Comparison of ENCODE assay signal across 14 mouse cellular contexts in genomic region chr1:159413374-159413773, GRCm38 (mm10).
DNase-seq lines count a peak whose midpoint lies in the region; ATAC-seq lines count a peak whose summit lies in the region.
"Had no signal": no experiment of that assay in that cellular context is flagged by ENCODE, and none has a peak within 500 bp of the region (broad histone marks: within the 10 kb centered on the region; RNA-seq: fewer than 3 reads in every experiment).

No protein-coding gene starts in this region.

- WGBS in midbrain, embryonic 11.5 days, result 49% methylated on average over 5 of the region's 5 CpGs
- 74% methylated on average over 5 of the region's 5 CpGs for WGBS in midbrain, embryonic 10.5 days

- H3K9ac ChIP-seq in midbrain, embryonic 11.5 days (ENCODE audit: low read length), result no peak overlapping the region

- H3K36me3 ChIP-seq in midbrain, embryonic 11.5 days (ENCODE audit: control insufficient read depth, insufficient read depth, low read length), result no peaks in the 10 kb centered on the region
- no peaks in the 10 kb centered on the region for H3K36me3 ChIP-seq in midbrain, embryonic 10.5 days

- no peaks in the 10 kb centered on the region for H3K27me3 ChIP-seq in midbrain, embryonic 11.5 days (ENCODE audit: control insufficient read depth, insufficient read depth, low read length)
- no peaks in the 10 kb centered on the region for H3K27me3 ChIP-seq in midbrain, embryonic 10.5 days (ENCODE audit: low read depth, poor library complexity, severe bottlenecking)
- H3K27me3 ChIP-seq: megakaryocyte, embryonic 14.5 days had no signal

- ATAC-seq in midbrain, embryonic 11.5 days (ENCODE audit: low FRiP score), result peak; percentile 84
- ATAC-seq: CD4-positive, CD25-positive, alpha-beta regulatory T cell, adult 4 months had no signal

- intact Hi-C loops in heart, postnatal 14 days (cut with DNase I), result no loop called here

- peak; percentile 77 for DNase-seq in midbrain, embryonic 11.5 days (ENCODE audit: low spot score, missing footprints)
- no peak for DNase-seq in midbrain, embryonic 10.5 days (ENCODE audit: low spot score)
- peak; percentile 40 to 44 for DNase-seq in frontal cortex, postnatal 36 days (ENCODE audit: low spot score in 2 of 2)
- DNase-seq in layer of hippocampus, postnatal 14 days (ENCODE audit: low spot score in 2 of 2), result peak; percentile 40 to 62
- DNase-seq in right cerebral cortex, postnatal 10 days (ENCODE audit: low spot score in 2 of 2), result peak; percentile 59 to 72
- no peak for DNase-seq in heart, postnatal 14 days
- DNase-seq in testis, postnatal 10 days (ENCODE audit: low spot score), result no peak
- DNase-seq in lung, postnatal 25 days (ENCODE audit: low spot score), result no peak
- DNase-seq: gastrocnemius, postnatal 10 days; kidney, postnatal 10 days; liver; retina, postnatal 1 day had no signal

- H3K4me3 ChIP-seq in midbrain, embryonic 11.5 days (ENCODE audit: low read depth, low read length), result no peak overlapping the region
- H3K4me3 ChIP-seq in midbrain, embryonic 10.5 days, result no peak overlapping the region
- H3K4me3 ChIP-seq: megakaryocyte, embryonic 14.5 days had no signal

- H3K9me3 ChIP-seq in midbrain, embryonic 11.5 days (ENCODE audit: control insufficient read depth, low read length), result no peaks in the 10 kb centered on the region
- no peaks in the 10 kb centered on the region for H3K9me3 ChIP-seq in midbrain, embryonic 10.5 days (replicated peaks)

- peak overlapping the region; percentile 15; the same call in 1 of the 2 replicates for H3K27ac ChIP-seq in midbrain, embryonic 11.5 days (ENCODE audit: low read depth, low read length)
- H3K27ac ChIP-seq in midbrain, embryonic 10.5 days (replicated peaks), result no peak overlapping the region

- no peak overlapping the region for H3K4me2 ChIP-seq in midbrain, embryonic 11.5 days

- no peaks in the 10 kb centered on the region; the same call in none of the 2 replicates for H3K4me1 ChIP-seq in midbrain, embryonic 11.5 days (ENCODE audit: control insufficient read depth, insufficient read depth, low read length)
- H3K4me1 ChIP-seq in midbrain, embryonic 10.5 days, result peaks cover 8% of the 10 kb centered on the region
- H3K4me1 ChIP-seq: megakaryocyte, embryonic 14.5 days had no signal

Comparison
In these comparisons a context has a peak if more than half of its experiments do, and no peak if none do; other contexts are left out.
1. DNase-seq: peak in midbrain, embryonic 11.5 days (single experiment), frontal cortex, postnatal 36 days (2 of 2), layer of hippocampus, postnatal 14 days (2 of 2) and right cerebral cortex, postnatal 10 days (2 of 2); none in midbrain, embryonic 10.5 days (single experiment), heart, postnatal 14 days (0 of 2), testis, postnatal 10 days (single experiment) and lung, postnatal 25 days (single experiment).